ENCODE assay signal across 9 mouse cellular contexts in genomic region chr3:67568015-67568618, GRCm38 (mm10). TPM values are rescaled to one million over a fixed set of nuclear protein-coding genes. Genes with fewer than 3 reads are reported as not detected.
DNase-seq lines count a peak whose midpoint lies in the region; ATAC-seq and TF ChIP-seq lines count a peak whose summit lies in the region.
"Had no signal": no experiment of that assay in that cellular context is flagged by ENCODE, and none has a peak within 500 bp of the region (broad histone marks: within the 10 kb centered on the region; RNA-seq: fewer than 3 reads in every experiment).

No protein-coding gene starts in this region.

- no peaks in the 10 kb centered on the region for H3K4me1 ChIP-seq in bone marrow macrophage, adult 2 months (ENCODE audit: control insufficient read depth, insufficient read depth, low read length)
- H3K4me1 ChIP-seq in heart, embryonic 14.5 days (ENCODE audit: control insufficient read depth in 2 of 2, insufficient read depth in 2 of 2, low read length in 2 of 2): no peaks in the 10 kb centered on the region; a peak in 1 of 4 replicates
- peaks cover 18% of the 10 kb centered on the region for H3K4me1 ChIP-seq in liver, embryonic 12.5 days
- no peaks in the 10 kb centered on the region for H3K4me1 ChIP-seq in stomach, embryonic 15.5 days

- TF ChIP-seq POLR2A in bone marrow macrophage, adult 2 months (IDR thresholded peaks at IDR 0.05; ENCODE audit: borderline replicate concordance, low read depth, low read length): no peak

- H3K27ac ChIP-seq in bone marrow macrophage, adult 2 months (ENCODE audit: insufficient read depth, low read depth, low read length): no peak overlapping the region
- peak overlapping the region in 1 of 2 experiments; percentile 47; a peak in 1 of 4 replicates for H3K27ac ChIP-seq in heart, embryonic 14.5 days (replicated peaks in 1 of 2; ENCODE audit: control insufficient read depth in 1 of 2, insufficient read depth in 1 of 2, low read depth in 2 of 2, low read length in 2 of 2)
- H3K27ac ChIP-seq in liver, embryonic 12.5 days: no peak overlapping the region
- no peak overlapping the region for H3K27ac ChIP-seq in stomach, embryonic 15.5 days

- DNase-seq in CD4-positive, CD25-positive, alpha-beta regulatory T cell, adult 2 months (ENCODE audit: low read depth, low spot score): peak; percentile 66
- peak; percentile 77 for DNase-seq in kidney, postnatal 10 days
- peak; percentile 35 to 57 for DNase-seq in natural killer cell, adult 2 months (ENCODE audit: low spot score in 2 of 2)

- no peak overlapping the region for H3K4me3 ChIP-seq in bone marrow macrophage, adult 2 months (ENCODE audit: insufficient read depth, low read length)
- no peak overlapping the region for H3K4me3 ChIP-seq in heart, embryonic 14.5 days (ENCODE audit: control insufficient read depth in 1 of 2, insufficient read depth in 1 of 2, low read depth in 1 of 2, low read length in 2 of 2)
- H3K4me3 ChIP-seq in liver, embryonic 12.5 days: no peak overlapping the region
- H3K4me3 ChIP-seq in stomach, embryonic 15.5 days (replicated peaks): no peak overlapping the region
- H3K4me3 ChIP-seq: erythroblast, embryonic 14.5 days had no signal

- peak; percentile 60 for TF ChIP-seq CTCF in bone marrow macrophage, adult 2 months (IDR thresholded peaks at IDR 0.05; ENCODE audit: low read depth, low read length)

- peak overlapping the region; percentile 37 for H3K4me2 ChIP-seq in heart, embryonic 14.5 days (ENCODE audit: low read length)
- H3K4me2 ChIP-seq in liver, embryonic 12.5 days: peak overlapping the region; percentile 40
- H3K4me2 ChIP-seq in stomach, embryonic 15.5 days: no peak overlapping the region

- H3K9ac ChIP-seq in heart, embryonic 14.5 days (ENCODE audit: low read length): no peak overlapping the region
- no peak overlapping the region for H3K9ac ChIP-seq in liver, embryonic 12.5 days
- no peak overlapping the region for H3K9ac ChIP-seq in stomach, embryonic 15.5 days

- peak; percentile 77 for ATAC-seq in erythroblast, adult 5-6 weeks (replicated peaks; ENCODE audit: low FRiP score, poor library complexity, severe bottlenecking)
- ATAC-seq in heart, embryonic 14.5 days (ENCODE audit: insufficient number of reproducible peaks, insufficient read depth, low FRiP score, low read depth): peak; percentile 77
- ATAC-seq in liver, embryonic 12.5 days: no peak
- ATAC-seq in stomach, embryonic 15.5 days (ENCODE audit: insufficient read depth, low FRiP score, low read depth): peak; percentile 57; the same call in 1 of the 2 replicates

- no peaks in the 10 kb centered on the region; the same call in 1 of the 2 replicates for H3K27me3 ChIP-seq in heart, embryonic 14.5 days (ENCODE audit: control insufficient read depth, insufficient read depth, low read length)
- peaks cover 4% of the 10 kb centered on the region; the same call in 1 of the 2 replicates for H3K27me3 ChIP-seq in liver, embryonic 12.5 days (replicated peaks)
- no peaks in the 10 kb centered on the region for H3K27me3 ChIP-seq in stomach, embryonic 15.5 days (replicated peaks)

- no peaks in the 10 kb centered on the region for H3K36me3 ChIP-seq in heart, embryonic 14.5 days (ENCODE audit: control insufficient read depth, insufficient read depth, low read length)
- no peaks in the 10 kb centered on the region for H3K36me3 ChIP-seq in liver, embryonic 12.5 days
- H3K36me3 ChIP-seq in stomach, embryonic 15.5 days: no peaks in the 10 kb centered on the region

- H3K9me3 ChIP-seq in heart, embryonic 14.5 days (ENCODE audit: control insufficient read depth, low read length): no peaks in the 10 kb centered on the region
- no peaks in the 10 kb centered on the region for H3K9me3 ChIP-seq in liver, embryonic 12.5 days (replicated peaks)
- no peaks in the 10 kb centered on the region for H3K9me3 ChIP-seq in stomach, embryonic 15.5 days

- 18% methylated on average over 17 of the region's 17 CpGs for WGBS in heart, embryonic 14.5 days
- 22% methylated on average over 17 of the region's 17 CpGs for WGBS in liver, embryonic 12.5 days (ENCODE audit: insufficient replicate concordance)
- WGBS in stomach, embryonic 15.5 days: 24% methylated on average over 17 of the region's 17 CpGs

RNA-seq across cellular contexts. Expression of gene Mfsd1, which starts 14.4 kb away (rescaled TPM):
- polyA plus RNA-seq in bone marrow macrophage, adult 2 months (2012; ENCODE audit: insufficient read depth, insufficient read length, missing spikeins): 231 and 232 TPM in 2 replicates
- total RNA-seq in erythroblast, adult 5-6 weeks (2015; ENCODE audit: low replicate concordance): 21.3 and 27.0 TPM in 2 replicates
- total RNA-seq in erythroblast, adult 5-6 weeks (2017; ENCODE audit: low replicate concordance): 44.9 and 55.2 TPM in 2 replicates
- 42.7 and 46.2 TPM in 2 replicates for polyA plus RNA-seq in heart, embryonic 14.5 days (2014; fragmentation: Nextera tagmentation; extraction: Ambion mirVana)
- 29.8 and 30.0 TPM in 2 replicates for polyA plus RNA-seq in liver, embryonic 12.5 days (2016; fragmentation: Nextera tagmentation; extraction: Ambion mirVana)
- 46.6 and 47.7 TPM in 2 replicates for polyA plus RNA-seq in stomach, embryonic 15.5 days (2015; fragmentation: Nextera tagmentation; extraction: Ambion mirVana)

RNA-seq across cellular contexts. Expression of gene Rarres1, which starts 52.8 kb away (rescaled TPM):
- polyA plus RNA-seq in bone marrow macrophage, adult 2 months (2012; ENCODE audit: insufficient read depth, insufficient read length, missing spikeins): not detected in 2 replicates
- not detected in 2 replicates for total RNA-seq in erythroblast, adult 5-6 weeks (2015; ENCODE audit: low replicate concordance)
- total RNA-seq in erythroblast, adult 5-6 weeks (2017; ENCODE audit: low replicate concordance): not detected in 2 replicates
- 1.5 and 1.7 TPM in 2 replicates for polyA plus RNA-seq in heart, embryonic 14.5 days (2014; fragmentation: Nextera tagmentation; extraction: Ambion mirVana)
- polyA plus RNA-seq in liver, embryonic 12.5 days (2016; fragmentation: Nextera tagmentation; extraction: Ambion mirVana): 1.6 and 2.3 TPM in 2 replicates
- 1.7 and 2.4 TPM in 2 replicates for polyA plus RNA-seq in stomach, embryonic 15.5 days (2015; fragmentation: Nextera tagmentation; extraction: Ambion mirVana)
